Mouse (Mus musculus) cerebellum, adult 2 months (tissue): ENCODE measurements around the gene Myef2.

Source experiments
- CTCF ChIP-seq: fragments of 200-500 bp; IDR thresholded peaks from 2 replicates; pipeline ENCODE4 v1.5.1; 2011; ENCODE audit warnings: low read depth, mild to moderate bottlenecking, control low read depth, low read length, moderate library complexity, borderline replicate concordance; ENCODE audit not compliant: insufficient read depth
- POLR2A ChIP-seq: fragments of 200-500 bp; IDR thresholded peaks from 2 replicates; pipeline ENCODE4 v1.6.1; 2011; ENCODE audit warnings: low read length, control low read depth, borderline replicate concordance; ENCODE audit not compliant: insufficient read depth

- TF ChIP-seq CTCF (no peak), POLR2A (no peak)
These were observed 60.5 kb downstream of the Myef2 start for GRCm38 (mm10) chr2:125062944-125063343.
